Mouse (Mus musculus): Measurements from ENCODE around the gene Upb1.

DNA sequence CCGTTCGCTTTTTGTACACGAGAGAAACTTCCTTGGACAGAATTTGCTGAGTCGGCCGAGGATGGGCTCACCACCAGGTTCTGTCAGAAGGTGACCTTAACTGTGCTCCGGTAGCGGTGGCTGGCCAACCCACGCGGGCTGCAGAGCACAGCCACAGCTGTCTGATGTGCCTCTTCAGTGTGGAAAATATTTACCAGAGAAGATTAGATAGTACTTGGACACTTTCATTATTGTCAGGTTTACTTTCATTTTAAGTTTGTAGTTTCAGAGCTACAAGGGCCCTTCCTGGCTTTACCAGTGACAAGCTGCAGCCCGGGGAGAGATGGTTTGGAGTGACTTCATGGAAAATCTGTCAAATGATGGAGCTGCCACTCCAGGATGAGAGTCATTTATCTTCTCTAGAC lies 23.6 kb downstream of the Upb1 start:
- TF ChIP-seq CTCF (conservative IDR thresholded peaks at IDR 0.05; ENCODE audit: insufficient read depth, insufficient read length, low read depth, low read length): no peak
- no peak for TF ChIP-seq POLR2A (IDR thresholded peaks at IDR 0.05; ENCODE audit: low read depth, low read length)

All from kidney, adult 2 months (tissue).